Mouse (Mus musculus): Measurements from ENCODE around the gene Megf8. TPM values are rescaled to one million over a fixed set of nuclear protein-coding genes. Genes with fewer than 3 reads are reported as not detected.

Megf8 gene
- total RNA-seq (2023), result 1 to 10 TPM; 1.6 to 2.5 TPM

GRCm38 (mm10) chr7:25316532-25317445 lies at the start of gene Megf8:
Megf8 (plus strand) TSS chr7:25317164.

GRCm38 (mm10) chr7:25267301-25267750 lies 49.6 kb upstream of the Megf8 start, which contains the start of gene Cic:
Cic (plus strand) TSS chr7:25267704.

GRCm38 (mm10) chr7:25297454-25298325 lies 19.3 kb upstream of the Megf8 start, which contains the start of gene Pafah1b3:
Pafah1b3 (minus strand) TSS chr7:25297986.

GRCm38 (mm10) chr7:25301063-25301462 lies 15.9 kb upstream of the Megf8 start, which contains the start of gene Prr19:
Prr19 (plus strand) TSS chr7:25301411.

GRCm38 (mm10) chr7:25305956-25306613 lies 10.9 kb upstream of the Megf8 start, which contains the start of gene Tmem145:
Tmem145 (plus strand) TSS chr7:25306106.

GRCm38 (mm10) chr7:25369058-25369749 lies 52.2 kb downstream of the Megf8 start, which contains the start of gene Cnfn:
Cnfn (minus strand) TSS chr7:25369724.

GRCm38 (mm10) chr7:25398610-25399009 lies 81.6 kb downstream of the Megf8 start, which contains the start of gene Lipe:
Lipe (minus strand) TSS chr7:25398710.

GRCm38 (mm10) chr7:25412833-25413441 lies 96.0 kb downstream of the Megf8 start, which contains the start of gene Cxcl17:
Cxcl17 (minus strand) TSS chr7:25412886.

Other genes with a start within 250 kb of the Megf8 start
- 1 to 10 TPM; 2.7 to 3.4 TPM for gene Grik5, start 244.8 kb upstream of the Megf8 start, total RNA-seq (2023)
- 10 to 100 TPM; 18.7 to 20.9 TPM for gene Zfp574, start 244.6 kb upstream of the Megf8 start, total RNA-seq (2023)
- 100 to 1,000 TPM; 211 to 226 TPM for gene Pou2f2, start 137.4 kb upstream of the Megf8 start, total RNA-seq (2023)
- gene Dedd2, start 96.5 kb upstream of the Megf8 start, total RNA-seq (2023), result 10 to 100 TPM; 72.0 to 99.0 TPM
- 10 to 100 TPM; 15.8 to 18.2 TPM for gene Zfp526, start 95.7 kb upstream of the Megf8 start, total RNA-seq (2023)
- gene Gsk3a, start 79.3 kb upstream of the Megf8 start, total RNA-seq (2023), result 10 to 100 TPM; 90.4 to 94.6 TPM
- gene Erf, start 66.4 kb upstream of the Megf8 start, total RNA-seq (2023), result 10 to 100 TPM; 19.0 to 23.4 TPM
- 100 to 1,000 TPM; 334 to 343 TPM for gene Cic, start 49.5 kb upstream of the Megf8 start, total RNA-seq (2023)
- 10 to 100 TPM; 56.9 to 65.6 TPM for gene Pafah1b3, start 19.2 kb upstream of the Megf8 start, total RNA-seq (2023)
- under 1 TPM in 1 of 2 experiments, not detected in 1; 0.44 TPM for gene Prr19, start 15.8 kb upstream of the Megf8 start, total RNA-seq (2023)
- not detected for gene Tmem145, start 11.1 kb upstream of the Megf8 start, total RNA-seq (2023)
- not detected for gene Cnfn, start 52.6 kb downstream of the Megf8 start, total RNA-seq (2023)
- gene Lipe, start 81.5 kb downstream of the Megf8 start, total RNA-seq (2023), result 10 to 100 TPM; 36.6 to 43.5 TPM
- not detected for gene Cxcl17, start 95.7 kb downstream of the Megf8 start, total RNA-seq (2023)
- 10 to 100 TPM; 61.2 to 62.6 TPM for gene Ceacam1, start 160.4 kb downstream of the Megf8 start, total RNA-seq (2023)
- 10 to 100 TPM; 10.9 to 13.3 TPM for gene Ceacam2, start 222.7 kb downstream of the Megf8 start, total RNA-seq (2023)

All from B cell, adult 67 days (primary cell).